Mouse (Mus musculus) activated CD4-positive, CD25-positive, alpha-beta regulatory T cell, adult 9 weeks (primary cell): ENCODE results near the gene Wapl. TPM values are rescaled to one million over a fixed set of nuclear protein-coding genes. Genes with fewer than 3 reads are reported as not detected.

Experiments used
- polyA plus RNA-seq: library from polyadenylated mRNA; unstranded; fragments of 100-300 nt; shearing (Covaris generic); gene quantifications from one replicate; pipeline ENCODE4 v1.2.1, GENCODE M21; 2017

Wapl gene
- polyA plus RNA-seq = 14.7 TPM

DNA sequence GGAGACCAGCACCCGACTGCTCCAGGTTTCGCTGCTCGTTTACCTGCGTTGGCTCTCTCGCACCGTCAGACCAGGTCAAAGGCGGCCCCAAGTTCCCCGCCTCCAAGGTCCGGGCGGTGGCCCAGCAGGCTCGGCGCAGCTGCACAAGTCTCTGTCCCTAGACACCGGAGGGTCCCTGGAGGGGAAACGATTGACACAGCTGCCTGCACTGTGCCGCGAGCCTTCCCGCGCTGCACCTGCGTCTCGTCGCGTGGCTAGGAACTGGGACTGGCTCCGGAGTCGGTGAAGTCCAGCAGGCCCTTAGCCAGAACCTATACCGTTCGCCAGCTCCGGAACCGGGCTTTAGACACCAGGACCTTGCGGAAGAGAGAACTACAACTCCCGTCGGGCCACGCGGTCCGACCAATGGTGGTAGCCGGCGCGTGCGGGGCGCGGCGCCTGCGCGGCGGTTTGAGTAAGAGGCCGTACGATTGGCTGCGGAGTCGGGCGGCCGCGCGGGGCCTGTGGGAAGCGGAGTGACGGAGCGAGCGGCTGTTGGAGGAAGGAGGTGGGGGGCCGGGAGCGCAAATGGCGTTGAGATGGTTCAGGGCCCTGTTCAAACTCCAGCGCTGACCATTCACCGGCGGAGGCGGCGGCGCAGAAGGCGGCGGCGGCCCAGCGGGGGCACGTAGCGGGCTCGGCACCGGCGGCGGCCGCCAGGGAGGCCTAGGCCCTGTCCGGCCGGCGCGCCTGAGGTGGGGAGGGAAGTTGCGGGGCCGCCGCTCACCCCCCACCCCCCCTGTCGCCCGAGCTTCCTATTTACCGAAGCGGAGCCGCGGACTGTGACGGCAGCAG is at the start of gene Wapl:
TSS of gene Wapl (plus strand) at position 534 of the 834 bp plus-strand sequence.

Other genes with a start within 250 kb of the Wapl start
- 0.16 TPM for gene Bmpr1a, start 170.6 kb upstream of the Wapl start, polyA plus RNA-seq
- gene 9230112D13Rik, start 151.1 kb upstream of the Wapl start, polyA plus RNA-seq = not detected
- gene Ldb3, start 85.2 kb upstream of the Wapl start, polyA plus RNA-seq = not detected
- gene Opn4, start 73.8 kb upstream of the Wapl start, polyA plus RNA-seq = not detected
- gene Grid1, start 146.2 kb downstream of the Wapl start, polyA plus RNA-seq = not detected